Mouse (Mus musculus) cerebellum, adult 2 months (tissue): Measurements from ENCODE around the gene Ccdc175. TPM values are rescaled to one million over a fixed set of nuclear protein-coding genes. Genes with fewer than 3 reads are reported as not detected.

Source experiments
- DNase-seq, 2 experiments: peaks; one replicate each; pipeline ENCODE4 v3.0.0; 2021
- H3K27ac ChIP-seq: fragments of 200-500 bp; 2 replicates; pipeline ENCODE4 v1.5.1; 2012; ENCODE audit warnings: low read length, control low read depth, inconsistent platforms; ENCODE audit not compliant: insufficient read depth
- H3K27me3 ChIP-seq: fragments of 200-500 bp; 2 replicates; pipeline ENCODE4 v1.6.1; 2012; ENCODE audit warnings: inconsistent platforms, mild to moderate bottlenecking, low read length, moderate library complexity; ENCODE audit not compliant: control insufficient read depth, insufficient read depth
- H3K4me1 ChIP-seq: fragments of 200-500 bp; 2 replicates; pipeline ENCODE4 v1.6.1; 2011; ENCODE audit warnings: low read length; ENCODE audit not compliant: control insufficient read depth, insufficient read depth
- H3K4me3 ChIP-seq: fragments of 200-500 bp; replicated peaks from 2 replicates; pipeline ENCODE3; 2011; ENCODE audit warnings: mild to moderate bottlenecking, low read depth, low read length, control low read depth; ENCODE audit not compliant: insufficient read depth
- CTCF ChIP-seq: fragments of 200-500 bp; IDR thresholded peaks from 2 replicates; pipeline ENCODE4 v1.5.1; 2011; ENCODE audit warnings: low read depth, mild to moderate bottlenecking, control low read depth, low read length, moderate library complexity, borderline replicate concordance; ENCODE audit not compliant: insufficient read depth
- POLR2A ChIP-seq: fragments of 200-500 bp; IDR thresholded peaks from 2 replicates; pipeline ENCODE4 v1.6.1; 2011; ENCODE audit warnings: low read length, control low read depth, borderline replicate concordance; ENCODE audit not compliant: insufficient read depth
- WGBS: fragments of 180-500 bp; shearing (Covaris S2); methylation state at CpG from one replicate; pipeline ENCODE4 v1.1.7; 2018; 5-methylcytosine and 5-hydroxymethylcytosine counted together
- polyA plus RNA-seq: library from polyadenylated mRNA; depleted of rRNA; stranded (reverse); fragments of >200 nt; gene quantifications from 2 replicates; pipeline ENCODE4 v1.2.3, GENCODE M21; 2012; rRNA removed

Gene Ccdc175
- polyA plus RNA-seq, 1 experiment: not detected

- 93% methylated on average over 3 of the region's 3 CpGs for WGBS
- H3K4me3 ChIP-seq: no peak overlapping the region
- no peak overlapping the region for H3K27ac ChIP-seq
- no peaks in the 10 kb centered on the region for H3K27me3 ChIP-seq
- TF ChIP-seq POLR2A: no peak
- no peak for TF ChIP-seq CTCF
- no peaks in the 10 kb centered on the region for H3K4me1 ChIP-seq
- no peak for DNase-seq
These were observed 106.6 kb downstream of the Ccdc175 start for GRCm38 (mm10) chr12:72078248-72078647.

DNA sequence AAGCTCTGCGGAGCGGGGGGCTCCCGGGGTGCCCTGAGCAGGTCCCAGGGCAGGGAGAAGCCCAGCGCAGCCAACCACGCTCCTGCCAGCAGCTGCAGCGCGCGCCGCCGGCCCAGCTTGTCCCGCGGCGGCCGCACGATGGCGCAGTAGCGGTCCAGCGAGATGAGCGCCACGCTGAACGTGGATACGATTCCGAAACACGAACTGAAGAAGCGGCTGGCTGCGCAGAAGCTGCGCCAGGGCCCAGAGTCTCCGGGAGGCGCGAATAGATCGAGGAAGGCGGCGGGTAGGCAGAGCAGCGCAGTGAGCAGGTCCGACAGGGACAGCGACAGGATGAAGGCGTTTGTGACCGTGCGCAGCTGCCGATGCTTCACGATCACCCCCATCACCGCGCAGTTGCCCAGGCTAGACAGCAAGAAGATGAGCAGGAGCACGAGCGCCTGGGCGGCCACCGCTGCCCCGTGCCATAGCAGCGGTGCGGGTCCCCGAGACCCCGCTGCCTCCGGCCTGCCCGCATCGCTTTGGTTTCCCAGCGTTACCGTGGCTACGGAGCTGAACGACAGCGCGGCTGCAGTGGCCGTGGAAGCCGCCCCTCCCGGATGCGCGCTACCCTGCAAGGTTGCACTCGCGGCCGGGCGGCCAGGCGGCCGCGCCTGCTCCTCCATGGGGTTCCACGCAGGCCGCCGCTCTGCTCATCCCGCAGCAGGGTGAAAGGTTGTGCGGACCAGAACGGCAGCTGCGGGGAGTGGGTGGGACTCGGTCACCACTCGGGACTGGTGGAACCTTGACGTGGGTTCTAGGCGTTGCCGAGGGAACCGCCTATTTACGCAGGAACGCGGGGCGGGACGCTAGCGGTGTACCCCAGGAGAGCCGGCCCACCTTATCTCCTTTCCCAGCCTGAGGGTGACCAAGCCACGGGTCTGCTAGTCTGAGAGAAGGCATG is 114.2 kb downstream of the Ccdc175 start, which contains the start of gene Gpr135:
TSS of gene Gpr135 (minus strand) at position 799 of the 943 bp plus-strand sequence.
- WGBS: under 1% methylated on average over 94 of the region's 94 CpGs
- TF ChIP-seq POLR2A (peak; percentile 54; the same call in 1 of the 2 replicates), CTCF (peak; percentile 71)

GRCm38 (mm10) chr12:72069626-72070326 is 115.1 kb downstream of the Ccdc175 start:
- no peaks in the 10 kb centered on the region for H3K27me3 ChIP-seq
- no peak for DNase-seq
- no peak for TF ChIP-seq CTCF
- TF ChIP-seq POLR2A: no peak
- WGBS: 7% methylated on average over 40 of the region's 40 CpGs
- H3K4me3 ChIP-seq: peak overlapping the region; percentile 75
- H3K4me1 ChIP-seq: no peaks in the 10 kb centered on the region
- H3K27ac ChIP-seq: no peak overlapping the region

More for the DNA sequence above, 114.2 kb downstream of the Ccdc175 start, which contains the start of gene Gpr135:
- Histone ChIP-seq H3K27ac (peak within 1 kb of the TSS; percentile 18), H3K4me3 (peak within 1 kb of the TSS; percentile 75), H3K4me1 (no peaks in the 10 kb centered on the region), H3K27me3 (no peaks in the 10 kb centered on the region)
- peak; percentile 87 to 89 for DNase-seq

GRCm38 (mm10) chr12:72057780-72058179 is 127.0 kb downstream of the Ccdc175 start:
- 70% methylated on average over 1 of the region's 1 CpGs for WGBS
- no peaks in the 10 kb centered on the region for H3K4me1 ChIP-seq

DNA sequence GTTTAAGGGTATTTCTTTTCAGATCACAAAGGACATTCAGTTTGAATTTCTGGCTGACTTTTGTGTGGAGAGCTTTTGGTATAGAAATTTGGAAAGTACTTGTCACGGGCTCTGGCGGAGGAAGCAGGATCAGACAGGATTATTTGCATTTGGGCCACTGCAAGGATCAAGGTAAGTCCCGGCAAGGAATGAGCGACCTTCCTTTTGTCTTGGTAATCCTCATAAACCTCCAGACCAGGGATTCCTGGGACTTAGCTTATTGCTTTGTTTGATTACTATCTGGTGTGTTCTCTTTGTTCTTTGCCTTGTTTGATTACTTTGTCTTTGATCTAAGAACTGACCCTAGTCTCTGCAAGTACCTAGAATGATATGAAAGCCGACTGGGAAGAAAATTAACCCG is 131.0 kb downstream of the Ccdc175 start:
- TF ChIP-seq POLR2A (no peak), CTCF (no peak)
- no peak overlapping the region for H3K27ac ChIP-seq
- 64% methylated on average over 6 of the region's 6 CpGs for WGBS
- H3K4me3 ChIP-seq: no peak overlapping the region
- H3K4me1 ChIP-seq: no peaks in the 10 kb centered on the region
- no peaks in the 10 kb centered on the region for H3K27me3 ChIP-seq
- no peak for DNase-seq

More at GRCm38 (mm10) chr12:72057780-72058179, 127.0 kb downstream of the Ccdc175 start:
- Histone ChIP-seq H3K4me3 (no peak overlapping the region), H3K27ac (no peak overlapping the region), H3K27me3 (no peaks in the 10 kb centered on the region)
- DNase-seq: no peak
- TF ChIP-seq CTCF (no peak), POLR2A (no peak)

DNA sequence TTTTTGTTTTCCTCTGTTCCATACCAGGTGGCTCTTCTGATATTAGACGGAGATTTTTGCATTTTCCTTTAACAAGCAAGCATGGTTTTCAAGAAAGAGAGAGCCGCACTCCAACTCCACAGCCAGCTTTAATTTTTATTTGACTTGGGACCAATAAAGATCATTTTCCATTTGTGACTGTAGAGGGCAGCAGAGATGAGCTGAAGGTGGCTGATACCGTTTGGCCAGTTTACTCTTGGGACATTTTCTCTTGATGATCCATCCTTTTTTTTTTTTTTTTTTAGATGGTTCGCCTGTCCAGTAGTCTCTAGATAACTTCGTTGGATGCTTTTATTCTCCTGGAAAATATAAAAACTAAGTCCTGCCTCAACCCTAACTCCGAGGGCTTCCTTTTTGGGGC is 131.5 kb downstream of the Ccdc175 start:
- H3K27me3 ChIP-seq: no peaks in the 10 kb centered on the region
- no peak overlapping the region for H3K4me3 ChIP-seq
- H3K4me1 ChIP-seq: no peaks in the 10 kb centered on the region
- 30% methylated on average over 6 of the region's 6 CpGs for WGBS
- TF ChIP-seq CTCF: peak; percentile 39; the same call in 1 of the 2 replicates
- TF ChIP-seq POLR2A: no peak
- no peak overlapping the region for H3K27ac ChIP-seq
- DNase-seq: peak in 1 of 2 experiments; percentile 28

GRCm38 (mm10) chr12:72052571-72052970 is 132.3 kb downstream of the Ccdc175 start:
- no peak for TF ChIP-seq CTCF
- TF ChIP-seq POLR2A: no peak
- H3K4me3 ChIP-seq: no peak overlapping the region
- DNase-seq: no peak
- no peaks in the 10 kb centered on the region for H3K4me1 ChIP-seq
- H3K27ac ChIP-seq: no peak overlapping the region
- H3K27me3 ChIP-seq: no peaks in the 10 kb centered on the region
- WGBS: 77% methylated on average over 6 of the region's 6 CpGs

Other genes with a start within 250 kb of the Ccdc175 start
- 9.7 and 10.0 TPM in 2 replicates for gene Gpr135, start 113.9 kb downstream of the Ccdc175 start, polyA plus RNA-seq
- gene L3hypdh, start 99.6 kb downstream of the Ccdc175 start, polyA plus RNA-seq: 5.9 and 6.7 TPM in 2 replicates
- gene Jkamp, start 99.4 kb downstream of the Ccdc175 start, polyA plus RNA-seq: 93.2 and 98.3 TPM in 2 replicates
- 941 and 958 TPM in 2 replicates for gene Rtn1, start 224.0 kb upstream of the Ccdc175 start, polyA plus RNA-seq